Mouse (Mus musculus): ENCODE results near the gene Stx11.

The Stx11 gene

DNA sequence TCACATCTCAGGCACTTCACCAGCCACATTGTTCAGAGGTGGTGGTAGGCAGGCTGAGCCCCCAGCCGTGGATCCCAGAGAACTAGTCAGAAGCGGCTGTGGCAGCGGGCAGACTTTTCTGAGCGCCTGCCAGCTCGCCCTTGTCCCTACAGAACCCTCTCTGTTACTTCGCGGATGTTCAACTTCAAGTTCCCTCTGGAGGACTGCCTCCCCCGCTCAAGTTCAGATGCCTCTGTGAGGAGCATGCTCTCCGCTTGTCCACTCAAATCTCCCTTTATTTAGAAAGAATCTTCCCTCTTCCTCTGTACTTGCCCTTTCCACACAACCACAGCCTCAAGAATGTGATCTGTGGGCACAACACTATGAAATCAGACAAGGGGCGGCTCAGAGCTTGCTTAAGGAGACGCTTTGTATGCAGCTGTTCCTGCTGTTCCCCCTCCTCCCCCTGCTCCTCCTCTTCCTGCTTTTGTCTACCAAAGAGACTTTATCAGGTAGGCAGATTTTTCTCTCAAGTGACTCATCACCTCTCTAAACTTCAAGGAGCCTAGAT, 52.0 kb downstream of the Stx11 start:
- DNase-seq: no peak

- no peak for DNase-seq
These were observed 52.6 kb downstream of the Stx11 start for GRCm38 (mm10) chr10:12911451-12911850.

DNA sequence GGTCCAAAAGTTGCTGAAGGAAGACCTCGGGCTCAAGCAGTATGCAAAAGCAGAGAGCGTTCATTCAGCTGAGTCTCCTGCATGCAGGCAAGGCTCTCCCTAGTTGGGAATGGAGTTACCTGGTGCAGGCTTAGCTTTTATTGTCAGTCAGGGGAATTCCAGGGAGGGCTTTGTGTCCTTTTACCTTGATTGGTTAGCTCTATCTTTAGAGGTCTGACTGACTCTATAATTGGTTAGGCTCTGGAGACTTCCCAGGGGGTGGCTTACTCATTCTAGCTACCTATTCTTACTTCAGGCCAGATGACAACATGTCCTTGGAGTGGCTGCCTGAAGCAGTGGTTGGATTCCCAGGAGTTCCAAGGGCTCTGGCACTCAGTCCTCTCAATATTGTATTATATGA, 54.2 kb downstream of the Stx11 start:
- DNase-seq: no peak

- DNase-seq: no peak
These were observed 54.9 kb downstream of the Stx11 start for GRCm38 (mm10) chr10:12909179-12909578.

DNA sequence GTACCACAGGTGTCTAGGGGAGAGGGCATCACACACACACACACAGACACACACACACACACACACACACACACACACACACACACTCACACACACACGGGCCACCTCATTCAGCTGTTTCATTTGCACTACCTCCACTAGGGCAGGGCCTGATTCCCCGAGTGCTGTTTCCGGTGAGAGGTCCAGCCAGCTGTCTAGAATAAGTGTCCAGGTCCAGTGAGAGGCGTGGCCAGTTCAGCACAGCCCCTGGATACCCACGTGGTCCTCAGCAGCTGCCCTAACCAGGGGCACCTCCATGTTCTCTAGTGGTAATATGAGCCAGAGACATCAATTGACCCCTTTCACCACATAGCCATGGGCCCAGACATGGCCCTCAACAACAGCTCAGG, 60.0 kb downstream of the Stx11 start:
- no peak for DNase-seq

DNA sequence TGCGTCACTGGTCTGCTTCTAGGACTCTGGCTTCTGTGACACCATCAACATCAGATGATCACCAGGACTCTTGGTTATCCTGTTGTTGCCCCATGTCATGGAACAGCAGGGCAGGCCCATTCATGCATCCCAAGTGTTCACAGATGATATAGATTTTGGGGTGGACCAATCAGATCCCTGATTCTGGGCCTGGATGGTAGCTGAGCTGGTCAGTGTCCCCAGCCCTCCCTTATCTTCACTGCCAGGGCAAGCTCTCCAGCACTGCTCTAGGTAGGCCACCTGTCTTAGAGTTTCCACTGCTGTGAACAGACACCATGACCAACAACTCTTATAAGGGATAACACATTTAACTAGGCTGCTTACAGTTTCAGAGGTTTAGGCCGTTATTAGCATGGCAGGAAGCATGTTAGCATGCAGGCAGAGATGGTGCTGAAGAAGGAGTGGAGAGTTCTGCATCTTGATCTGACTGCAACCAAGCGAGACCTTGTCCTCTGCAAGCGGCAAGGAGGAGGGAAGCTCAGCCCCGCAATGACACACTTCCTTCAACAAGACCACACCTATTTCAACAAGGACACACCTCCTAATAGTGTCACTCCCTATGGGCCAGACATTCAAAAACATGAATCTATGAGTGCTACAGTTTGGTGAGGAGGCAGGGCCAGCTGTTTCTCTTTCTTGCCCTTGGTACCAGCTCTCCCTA, 60.5 kb downstream of the Stx11 start:
- DNase-seq: no peak

GRCm38 (mm10) chr10:12899901-12900300, 64.2 kb downstream of the Stx11 start:
- DNase-seq: no peak

- no peak for DNase-seq
These were observed 70.8 kb downstream of the Stx11 start for GRCm38 (mm10) chr10:12893339-12893738.

GRCm38 (mm10) chr10:12888373-12888772, 75.7 kb downstream of the Stx11 start:
- DNase-seq: no peak
